Mouse (Mus musculus): ENCODE results near the gene Eef1akmt3. TPM values are rescaled to one million over a fixed set of nuclear protein-coding genes. Genes with fewer than 3 reads are reported as not detected.
"Not testable (repeated sequence)": the region's sequence is repeated elsewhere in the genome, so short reads cannot be mapped to it uniquely, and the experiment has no call there.

The Eef1akmt3 gene
- polyA plus RNA-seq, 1 experiment from 2014 or later, result 0.08 TPM

GRCm38 (mm10) chr10:127073981-127074380 lies 32.7 kb upstream of the Eef1akmt3 start:
- no peak overlapping the region for H3K27ac ChIP-seq (ENCODE audit: low read depth, low read length)
- no peak overlapping the region for H3K4me2 ChIP-seq (replicated peaks; ENCODE audit: low read depth, low read length)
- H3K4me1 ChIP-seq (replicated peaks; ENCODE audit: control insufficient read depth, insufficient read depth, low read length), result peaks cover 3% of the 10 kb centered on the region; the same call in 1 of the 2 replicates
- H3K9me3 ChIP-seq (ENCODE audit: control insufficient read depth, low read length), result no peaks in the 10 kb centered on the region
- WGBS, result 95% methylated on average over 1 of the region's 1 CpGs
- ATAC-seq (ENCODE audit: low FRiP score), result no peak
- DNase-seq (ENCODE audit: low spot score), result no peak
- no peaks in the 10 kb centered on the region for H3K36me3 ChIP-seq (ENCODE audit: control insufficient read depth, insufficient read depth, low read length)
- peaks cover 9% of the 10 kb centered on the region for H3K27me3 ChIP-seq (ENCODE audit: control insufficient read depth, insufficient read depth, low read length)
- H3K9ac ChIP-seq (ENCODE audit: low read depth, low read length), result no peak overlapping the region
- no peak overlapping the region for H3K4me3 ChIP-seq (ENCODE audit: low read depth, low read length)

GRCm38 (mm10) chr10:127072969-127073368 lies 31.7 kb upstream of the Eef1akmt3 start:
- ATAC-seq (ENCODE audit: low FRiP score); H3K4me2 ChIP-seq (replicated peaks; ENCODE audit: low read depth, low read length); H3K9ac ChIP-seq (ENCODE audit: low read depth, low read length); H3K27me3 ChIP-seq (ENCODE audit: control insufficient read depth, insufficient read depth, low read length); H3K9me3 ChIP-seq (ENCODE audit: control insufficient read depth, low read length); H3K27ac ChIP-seq (ENCODE audit: low read depth, low read length); DNase-seq (ENCODE audit: low spot score); H3K4me1 ChIP-seq (replicated peaks; ENCODE audit: control insufficient read depth, insufficient read depth, low read length); H3K36me3 ChIP-seq (ENCODE audit: control insufficient read depth, insufficient read depth, low read length); H3K4me3 ChIP-seq (ENCODE audit: low read depth, low read length): not testable (repeated sequence)
- WGBS, result 75% methylated on average over 2 of the region's 2 CpGs

GRCm38 (mm10) chr10:127072270-127072669 lies 31.0 kb upstream of the Eef1akmt3 start:
- ATAC-seq (ENCODE audit: low FRiP score); H3K9ac ChIP-seq (ENCODE audit: low read depth, low read length); H3K4me2 ChIP-seq (replicated peaks; ENCODE audit: low read depth, low read length); H3K9me3 ChIP-seq (ENCODE audit: control insufficient read depth, low read length); H3K27ac ChIP-seq (ENCODE audit: low read depth, low read length); H3K36me3 ChIP-seq (ENCODE audit: control insufficient read depth, insufficient read depth, low read length); H3K27me3 ChIP-seq (ENCODE audit: control insufficient read depth, insufficient read depth, low read length); H3K4me1 ChIP-seq (replicated peaks; ENCODE audit: control insufficient read depth, insufficient read depth, low read length); H3K4me3 ChIP-seq (ENCODE audit: low read depth, low read length); DNase-seq (ENCODE audit: low spot score): not testable (repeated sequence)
- WGBS, result 83% methylated on average over 4 of the region's 4 CpGs

GRCm38 (mm10) chr10:127071203-127071602 lies 29.9 kb upstream of the Eef1akmt3 start:
- DNase-seq (ENCODE audit: low spot score) (no peak), ATAC-seq (ENCODE audit: low FRiP score) (no peak)
- H3K4me2 ChIP-seq (replicated peaks; ENCODE audit: low read depth, low read length), result peak overlapping the region; percentile 86
- no peaks in the 10 kb centered on the region for H3K9me3 ChIP-seq (ENCODE audit: control insufficient read depth, low read length)
- H3K4me1 ChIP-seq (replicated peaks; ENCODE audit: control insufficient read depth, insufficient read depth, low read length), result no peaks in the 10 kb centered on the region; the same call in 1 of the 2 replicates
- H3K9ac ChIP-seq (ENCODE audit: low read depth, low read length), result peak overlapping the region; percentile 74; the same call in 1 of the 2 replicates
- H3K36me3 ChIP-seq (ENCODE audit: control insufficient read depth, insufficient read depth, low read length), result peaks cover 10% of the 10 kb centered on the region
- H3K27ac ChIP-seq (ENCODE audit: low read depth, low read length), result no peak overlapping the region
- peak overlapping the region; percentile 53 for H3K4me3 ChIP-seq (ENCODE audit: low read depth, low read length)
- WGBS, result 82% methylated on average over 9 of the region's 9 CpGs
- H3K27me3 ChIP-seq (ENCODE audit: control insufficient read depth, insufficient read depth, low read length), result no peaks in the 10 kb centered on the region

- Histone ChIP-seq H3K27ac (ENCODE audit: low read depth, low read length) (peak within 1 kb of the TSS; percentile 79), H3K27me3 (ENCODE audit: control insufficient read depth, insufficient read depth, low read length) (no peaks in the 10 kb centered on the region), H3K36me3 (ENCODE audit: control insufficient read depth, insufficient read depth, low read length) (peaks cover 15% of the 10 kb centered on the region), H3K9ac (ENCODE audit: low read depth, low read length) (peak within 1 kb of the TSS; percentile 74), H3K4me1 (replicated peaks; ENCODE audit: control insufficient read depth, insufficient read depth, low read length) (no peaks in the 10 kb centered on the region; the same call in 1 of the 2 replicates), H3K4me2 (replicated peaks; ENCODE audit: low read depth, low read length) (peak within 1 kb of the TSS; percentile 91), H3K4me3 (ENCODE audit: low read depth, low read length) (peak within 1 kb of the TSS; percentile 53), H3K9me3 (ENCODE audit: control insufficient read depth, low read length) (no peaks in the 10 kb centered on the region)
- DNase-seq (ENCODE audit: low spot score) (peak; percentile 90), ATAC-seq (ENCODE audit: low FRiP score) (peak; percentile 91)
- WGBS, result 3% methylated on average over 36 of the region's 36 CpGs
Measured at GRCm38 (mm10) chr10:127070190-127071121, 29.1 kb upstream of the Eef1akmt3 start, which contains the start of gene Tspan31. Gene Tspan31 (minus strand): TSS chr10:127070264.

- peaks cover 4% of the 10 kb centered on the region; the same call in 1 of the 2 replicates for H3K4me1 ChIP-seq (replicated peaks; ENCODE audit: control insufficient read depth, insufficient read depth, low read length)
- no peaks in the 10 kb centered on the region for H3K27me3 ChIP-seq (ENCODE audit: control insufficient read depth, insufficient read depth, low read length)
- H3K9ac ChIP-seq (ENCODE audit: low read depth, low read length), result peak overlapping the region; percentile 52
- 6% methylated on average over 30 of the region's 30 CpGs for WGBS
- H3K36me3 ChIP-seq (ENCODE audit: control insufficient read depth, insufficient read depth, low read length), result peaks cover 22% of the 10 kb centered on the region
- peak overlapping the region; percentile 53 for H3K4me3 ChIP-seq (ENCODE audit: low read depth, low read length)
- H3K9me3 ChIP-seq (ENCODE audit: control insufficient read depth, low read length), result no peaks in the 10 kb centered on the region
- H3K4me2 ChIP-seq (replicated peaks; ENCODE audit: low read depth, low read length), result peak overlapping the region; percentile 91
- ATAC-seq (ENCODE audit: low FRiP score) (peak; percentile 82), DNase-seq (ENCODE audit: low spot score) (no peak)
- H3K27ac ChIP-seq (ENCODE audit: low read depth, low read length), result peak overlapping the region; percentile 79
Measured at GRCm38 (mm10) chr10:127069281-127070189, 28.2 kb upstream of the Eef1akmt3 start.

- Histone ChIP-seq H3K9me3 (ENCODE audit: control insufficient read depth, low read length) (no peaks in the 10 kb centered on the region), H3K27ac (ENCODE audit: low read depth, low read length) (no peak overlapping the region), H3K4me3 (ENCODE audit: low read depth, low read length) (peak overlapping the region; percentile 53), H3K36me3 (ENCODE audit: control insufficient read depth, insufficient read depth, low read length) (peaks cover 22% of the 10 kb centered on the region), H3K4me1 (replicated peaks; ENCODE audit: control insufficient read depth, insufficient read depth, low read length) (peaks cover 4% of the 10 kb centered on the region; the same call in 1 of the 2 replicates), H3K4me2 (replicated peaks; ENCODE audit: low read depth, low read length) (peak overlapping the region; percentile 91), H3K9ac (ENCODE audit: low read depth, low read length) (no peak overlapping the region; the same call in 1 of the 2 replicates), H3K27me3 (ENCODE audit: control insufficient read depth, insufficient read depth, low read length) (no peaks in the 10 kb centered on the region)
- 83% methylated on average over 9 of the region's 9 CpGs for WGBS
- ATAC-seq (ENCODE audit: low FRiP score) (no peak), DNase-seq (ENCODE audit: low spot score) (no peak)
Measured at GRCm38 (mm10) chr10:127068360-127069038, 27.2 kb upstream of the Eef1akmt3 start.

GRCm38 (mm10) chr10:127066519-127067018 lies 25.3 kb upstream of the Eef1akmt3 start:
- Histone ChIP-seq H3K4me2 (replicated peaks; ENCODE audit: low read depth, low read length) (no peak overlapping the region), H3K27ac (ENCODE audit: low read depth, low read length) (peak overlapping the region; percentile 7; the same call in 1 of the 2 replicates), H3K27me3 (ENCODE audit: control insufficient read depth, insufficient read depth, low read length) (no peaks in the 10 kb centered on the region), H3K4me3 (ENCODE audit: low read depth, low read length) (no peak overlapping the region), H3K9ac (ENCODE audit: low read depth, low read length) (no peak overlapping the region), H3K4me1 (replicated peaks; ENCODE audit: control insufficient read depth, insufficient read depth, low read length) (peaks cover 4% of the 10 kb centered on the region; the same call in 1 of the 2 replicates), H3K36me3 (ENCODE audit: control insufficient read depth, insufficient read depth, low read length) (peaks cover 22% of the 10 kb centered on the region), H3K9me3 (ENCODE audit: control insufficient read depth, low read length) (no peaks in the 10 kb centered on the region)
- 88% methylated on average over 14 of the region's 14 CpGs for WGBS
- DNase-seq (ENCODE audit: low spot score) (no peak), ATAC-seq (ENCODE audit: low FRiP score) (no peak)

Data from hindbrain, embryonic 11.5 days (tissue).